Mouse (Mus musculus): ENCODE results near the gene Hsf5.

Hsf5 gene

GRCm38 (mm10) chr11:87687246-87688225 is 70.6 kb downstream of the Hsf5 start:
- DNase-seq (ENCODE audit: low spot score in 2 of 2): no peak

- no peak for DNase-seq (ENCODE audit: low spot score in 2 of 2)
Observed at GRCm38 (mm10) chr11:87688478-87689203, 71.7 kb downstream of the Hsf5 start.

- DNase-seq (ENCODE audit: low spot score in 2 of 2): peak; percentile 42 to 63
Observed at GRCm38 (mm10) chr11:87689402-87689808, 72.4 kb downstream of the Hsf5 start.

GRCm38 (mm10) chr11:87690054-87690740 is 73.2 kb downstream of the Hsf5 start:
- no peak for DNase-seq (ENCODE audit: low spot score in 2 of 2)

GRCm38 (mm10) chr11:87697131-87697682 is 80.2 kb downstream of the Hsf5 start:
- DNase-seq (ENCODE audit: low spot score in 2 of 2): peak in 1 of 2 experiments; percentile 14

GRCm38 (mm10) chr11:87698126-87698525 is 81.2 kb downstream of the Hsf5 start:
- no peak for DNase-seq (ENCODE audit: low spot score in 2 of 2)

GRCm38 (mm10) chr11:87701108-87701507 is 84.1 kb downstream of the Hsf5 start:
- no peak for DNase-seq (ENCODE audit: low spot score in 2 of 2)

GRCm38 (mm10) chr11:87701877-87702620 is 85.1 kb downstream of the Hsf5 start:
- DNase-seq (ENCODE audit: low spot score in 2 of 2): no peak

- DNase-seq (ENCODE audit: low spot score in 2 of 2): no peak
Observed at GRCm38 (mm10) chr11:87703654-87704053, 86.7 kb downstream of the Hsf5 start.

GRCm38 (mm10) chr11:87704289-87704688 is 87.3 kb downstream of the Hsf5 start:
- DNase-seq (ENCODE audit: low spot score in 2 of 2): no peak

GRCm38 (mm10) chr11:87707570-87707969 is 90.6 kb downstream of the Hsf5 start:
- no peak for DNase-seq (ENCODE audit: low spot score in 2 of 2)

- no peak for DNase-seq (ENCODE audit: low spot score in 2 of 2)
Observed at GRCm38 (mm10) chr11:87708979-87709378, 92.0 kb downstream of the Hsf5 start.
